Mouse (Mus musculus): ENCODE measurements at regions not wholly inside any gene's neighbourhood (a gene's known extent, or its start where the extent isn't known, plus 50 kb on each side); places are given as distances from the start of the nearest gene placed in this dataset.

- DNase-seq, result no peak
Observed at GRCm38 (mm10) chr8:107719656-107720055, 131.4 kb upstream of the Psmd7 start.

DNA sequence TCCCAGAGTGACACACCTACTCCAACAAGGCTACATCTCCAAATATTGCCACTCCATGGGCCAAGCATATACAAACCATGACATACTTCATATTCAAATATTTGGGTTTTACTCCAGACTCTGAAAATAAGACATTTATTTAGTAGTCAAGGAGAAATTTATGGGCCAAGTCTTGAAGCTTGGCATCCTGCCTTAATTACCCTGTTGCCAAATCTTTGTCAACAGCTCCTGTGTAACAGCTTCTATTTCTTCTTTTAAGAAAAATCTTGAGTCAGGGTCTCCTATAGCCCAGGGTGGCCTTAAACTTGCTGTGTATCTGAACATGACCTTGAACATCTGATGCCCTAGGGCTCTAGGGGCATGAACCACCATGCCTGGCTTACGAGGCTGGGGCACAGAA is 138.5 kb upstream of the Psmd7 start:
- DNase-seq, result no peak

GRCm38 (mm10) chr8:107727276-107727675 is 139.0 kb upstream of the Psmd7 start:
- no peak for DNase-seq

DNA sequence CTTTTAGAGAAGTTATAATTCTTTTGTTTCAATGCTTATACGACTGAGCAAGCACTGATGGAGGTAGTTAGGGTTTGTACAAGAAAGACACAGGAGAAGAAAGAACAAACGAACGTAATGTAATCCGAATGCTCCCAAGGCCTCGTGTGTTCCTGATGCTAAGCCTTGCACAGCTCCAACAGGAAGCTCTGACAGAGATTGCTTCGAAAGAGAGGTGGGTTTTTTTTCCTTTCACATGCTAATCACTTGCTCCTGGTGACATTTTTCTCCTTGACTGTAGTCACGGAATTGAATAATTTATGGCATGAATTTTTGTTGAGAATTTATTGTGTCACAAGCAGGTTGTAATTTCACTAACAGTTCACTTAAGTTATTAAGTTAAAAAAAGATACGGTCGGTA is 150.8 kb upstream of the Psmd7 start:
- DNase-seq, result no peak

DNA sequence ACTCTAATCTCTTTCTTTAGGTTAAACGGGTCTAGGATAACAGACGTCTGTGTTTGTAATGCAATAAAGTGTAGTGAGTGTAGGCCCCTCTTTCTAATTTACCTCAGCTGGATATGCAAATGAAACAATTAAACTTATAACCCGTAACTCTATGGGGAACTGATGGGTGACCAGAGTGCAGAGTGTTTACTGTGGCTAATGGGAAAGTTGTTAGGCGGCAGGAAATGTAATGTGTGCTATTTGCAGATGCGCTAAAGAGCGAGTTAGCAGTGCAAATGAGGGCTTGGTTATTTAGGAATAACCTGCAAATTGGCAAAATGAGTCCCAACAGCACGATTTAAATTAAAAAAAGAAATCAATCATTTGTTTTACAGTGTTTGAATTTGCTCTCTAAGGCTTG is 168.8 kb upstream of the Psmd7 start:
- no peak for DNase-seq

DNA sequence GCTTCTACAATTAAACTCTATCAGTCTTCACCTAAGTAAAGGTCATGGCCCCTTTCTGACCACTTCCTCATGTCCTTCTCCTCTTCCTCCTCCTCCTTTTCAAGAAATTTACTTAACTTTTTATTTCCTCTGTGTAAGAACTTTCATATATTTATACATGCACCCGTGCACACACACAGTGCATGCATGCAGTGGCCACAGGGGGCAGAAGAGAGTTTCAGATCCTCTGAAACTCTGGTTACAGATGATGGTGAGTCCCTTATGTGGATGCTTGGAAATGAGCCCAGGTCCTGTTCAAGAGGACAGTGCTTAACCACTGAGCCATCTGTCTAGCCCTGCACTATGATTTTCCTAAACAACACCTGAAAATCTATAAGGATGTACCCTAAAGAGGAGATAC is 170.4 kb upstream of the Psmd7 start:
- DNase-seq, result no peak

GRCm38 (mm10) chr8:107776906-107777305 is 165.5 kb upstream of the Zfhx3 start:
- no peak for DNase-seq

- DNase-seq, result no peak
Observed at GRCm38 (mm10) chr8:107785771-107786170, 156.7 kb upstream of the Zfhx3 start.

DNA sequence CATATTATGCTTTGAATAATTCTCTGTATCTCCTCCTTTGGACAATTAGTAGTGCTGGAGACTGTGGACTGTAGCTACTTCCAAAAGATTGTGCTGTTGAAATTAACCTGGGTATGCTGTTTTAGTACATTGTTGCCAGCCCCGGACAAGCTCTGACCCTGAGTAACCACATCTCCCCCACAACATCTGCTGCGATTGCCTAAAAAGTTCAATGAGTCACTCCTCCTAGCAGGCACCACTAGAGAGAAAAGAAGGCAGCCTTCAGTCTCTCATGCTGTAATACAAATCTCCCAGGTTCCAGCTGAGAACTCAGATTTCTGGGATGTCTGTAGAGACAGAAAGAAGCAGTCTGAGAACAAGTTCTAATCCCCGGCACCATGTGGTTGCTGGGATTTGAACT is 150.2 kb upstream of the Zfhx3 start:
- no peak for DNase-seq

GRCm38 (mm10) chr8:107814931-107815330 is 127.5 kb upstream of the Zfhx3 start:
- DNase-seq, result no peak

- DNase-seq, result no peak
Observed at GRCm38 (mm10) chr8:107815775-107816174, 126.7 kb upstream of the Zfhx3 start.

DNA sequence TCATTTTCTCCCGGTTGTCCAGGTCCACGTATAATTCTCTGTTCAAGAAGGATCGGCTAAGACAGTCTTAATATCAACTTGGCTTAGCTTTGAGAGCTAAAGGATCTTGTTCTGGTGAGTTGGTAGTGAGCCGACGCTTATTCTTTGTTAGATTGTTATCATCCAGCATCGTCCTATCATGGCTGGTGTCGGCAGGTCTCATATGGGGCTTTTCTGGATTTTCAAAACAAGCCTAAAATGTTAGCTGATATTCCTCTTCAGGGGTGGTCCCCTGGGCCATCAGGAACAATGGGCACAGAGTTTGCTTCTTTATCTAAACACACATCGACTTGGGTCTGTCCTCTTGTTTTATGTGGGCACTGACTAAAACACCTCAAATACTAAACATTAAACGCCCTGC is 124.6 kb upstream of the Zfhx3 start:
- DNase-seq, result no peak

GRCm38 (mm10) chr8:107820174-107820760 is 122.2 kb upstream of the Zfhx3 start:
- no peak for DNase-seq

DNA sequence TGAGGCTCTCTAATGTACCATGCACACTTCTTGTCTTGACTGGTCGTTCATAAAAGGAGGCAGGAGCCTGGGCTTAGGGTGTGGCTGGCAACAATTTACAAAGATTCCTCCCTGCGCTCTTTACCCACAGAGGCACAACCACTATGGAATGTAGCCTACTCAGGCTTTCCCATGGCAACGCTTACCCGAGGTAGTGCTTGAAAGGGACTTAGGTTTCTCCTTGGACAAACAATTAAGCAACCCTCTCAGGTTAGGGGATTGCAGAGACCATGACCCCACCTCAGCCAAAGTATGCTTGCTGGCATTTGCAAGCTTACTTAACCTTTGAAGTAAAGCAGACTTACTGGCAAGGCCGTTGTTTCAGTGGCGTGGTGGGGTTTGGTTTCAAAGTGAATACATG is 120.9 kb upstream of the Zfhx3 start:
- peak; percentile 45 to 66 for DNase-seq

- no peak for DNase-seq
Observed at GRCm38 (mm10) chr8:107824096-107824495, 118.3 kb upstream of the Zfhx3 start.

GRCm38 (mm10) chr8:107824640-107825039 is 117.8 kb upstream of the Zfhx3 start:
- no peak for DNase-seq

- DNase-seq, result no peak
Observed at GRCm38 (mm10) chr8:107827500-107828125, 114.8 kb upstream of the Zfhx3 start.

DNA sequence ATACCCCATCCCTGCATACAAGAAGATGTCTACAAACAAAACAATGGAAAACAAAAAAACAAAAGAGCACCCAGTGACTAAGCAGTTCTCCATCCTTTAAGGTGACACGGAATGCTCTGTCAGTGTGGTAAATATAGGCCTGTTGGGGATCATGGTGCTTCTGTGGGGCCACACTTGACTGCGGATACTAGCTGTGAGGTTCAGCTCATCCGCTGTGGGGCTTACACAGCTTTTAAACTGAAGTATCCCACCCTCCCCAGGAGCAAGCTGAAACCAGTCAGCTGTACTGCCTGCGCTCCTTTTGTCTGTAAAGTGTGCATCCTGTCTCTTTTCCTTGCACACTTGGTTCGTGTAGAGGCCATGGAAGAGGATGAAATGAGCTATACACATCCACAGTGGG is 113.9 kb upstream of the Zfhx3 start:
- DNase-seq, result no peak

DNA sequence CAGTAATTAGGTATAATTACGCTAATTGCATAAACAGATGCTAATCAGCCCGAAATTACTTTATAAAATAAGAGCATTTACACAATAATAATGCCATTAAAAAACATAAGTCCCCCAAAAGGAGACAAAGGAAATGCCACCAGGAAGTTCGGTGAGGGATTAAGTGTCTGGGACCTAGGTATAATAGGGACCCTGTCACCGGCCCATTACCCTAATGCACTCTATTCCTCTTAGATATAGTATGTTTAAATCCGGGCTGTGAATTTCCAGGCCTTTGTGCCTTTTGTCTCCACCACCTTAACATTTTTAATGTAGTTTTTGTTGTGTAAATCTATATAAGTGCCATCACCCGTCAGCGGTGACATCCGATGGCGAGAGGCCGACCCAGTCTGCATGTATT is 109.0 kb upstream of the Zfhx3 start:
- DNase-seq, result no peak

DNA sequence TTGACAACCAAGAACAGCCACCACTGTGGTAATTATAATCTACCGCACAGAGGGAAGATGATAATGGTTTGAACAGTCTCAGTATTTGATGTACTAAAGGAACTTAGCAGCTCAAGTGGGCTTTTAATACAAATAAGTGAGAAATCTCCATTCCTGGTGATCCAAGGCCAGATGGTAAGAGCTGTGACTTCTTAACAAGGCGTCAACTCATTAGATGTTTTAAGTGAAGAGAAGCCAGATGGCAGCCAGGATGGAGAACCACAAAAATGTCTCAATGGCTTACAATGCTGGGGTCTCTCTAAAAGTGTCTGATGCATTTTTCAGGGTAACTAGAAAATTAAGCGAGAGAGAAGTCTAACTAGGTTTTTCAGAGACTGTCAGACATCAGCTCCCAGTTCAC is 96.3 kb upstream of the Zfhx3 start:
- DNase-seq, result no peak

GRCm38 (mm10) chr8:107851236-107852043 is 91.0 kb upstream of the Zfhx3 start:
- no peak for DNase-seq

- DNase-seq, result no peak
Observed at GRCm38 (mm10) chr8:107859770-107860169, 82.7 kb upstream of the Zfhx3 start.

- no peak for DNase-seq
Observed at GRCm38 (mm10) chr8:107860251-107860650, 82.2 kb upstream of the Zfhx3 start.

Data from lung, postnatal 4 days (tissue).